Mouse (Mus musculus): ENCODE data around the gene B3gnt7.

B3gnt7 gene

DNA sequence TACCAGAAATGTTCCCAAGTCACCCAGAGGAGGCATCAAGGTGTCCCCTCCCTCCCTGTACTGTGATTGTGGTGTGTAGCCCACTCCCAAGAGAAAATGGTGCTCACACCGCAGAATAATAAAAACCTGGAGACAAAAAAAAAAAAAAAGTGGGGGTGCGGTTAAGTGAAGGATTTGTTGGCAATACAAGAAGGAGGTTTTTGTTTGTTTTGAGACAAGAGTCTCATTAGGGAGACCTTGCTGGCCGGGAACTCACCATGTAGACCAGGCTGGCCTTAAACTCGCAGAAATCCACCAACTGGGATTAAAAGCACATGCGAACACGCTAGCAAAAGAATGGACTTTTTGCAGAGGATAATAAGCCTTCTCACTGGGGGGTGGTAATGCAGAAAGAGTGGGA is at the start of gene B3gnt7:
Gene B3gnt7 (plus strand): TSS at position 301 of the 400 bp plus-strand sequence.
- DNase-seq: no peak

DNA sequence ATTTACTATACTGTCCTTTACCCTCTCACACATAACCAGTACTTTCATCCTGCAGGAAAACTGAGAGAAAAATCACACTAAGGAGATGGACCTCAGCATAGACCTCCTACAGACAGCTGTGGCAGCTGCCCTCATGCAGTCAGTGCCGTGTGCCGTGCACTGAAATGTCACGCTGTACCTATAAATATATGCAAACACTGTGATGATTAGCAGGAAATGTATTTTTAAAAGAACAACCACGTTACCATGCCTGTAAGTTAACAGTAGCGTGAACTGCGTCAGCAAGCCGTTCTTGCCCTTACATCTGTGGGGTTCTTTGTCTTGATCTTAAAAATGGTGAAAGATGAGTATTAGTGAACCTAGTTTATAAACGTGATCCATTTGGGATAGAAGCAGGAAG is 49.2 kb upstream of the B3gnt7 start:
- no peak for DNase-seq

DNA sequence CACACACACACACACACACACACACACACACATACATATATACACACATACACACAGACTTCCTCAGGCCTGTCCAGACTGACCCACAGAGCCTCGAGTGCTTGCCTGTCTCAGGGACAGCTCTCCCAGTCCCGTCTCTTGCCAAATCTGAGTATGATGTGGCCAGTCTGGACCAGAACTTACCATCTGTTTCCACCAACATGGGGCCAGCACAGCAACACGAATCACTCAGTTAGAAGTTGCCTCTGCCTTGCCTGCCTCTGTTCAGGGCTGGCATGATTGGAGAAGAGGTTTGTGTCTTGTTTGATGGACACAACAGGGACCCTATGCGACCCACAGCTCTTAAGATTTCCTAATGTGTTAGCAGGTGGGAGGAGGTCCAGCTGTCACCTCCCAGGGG is 46.3 kb upstream of the B3gnt7 start:
- no peak for DNase-seq

DNA sequence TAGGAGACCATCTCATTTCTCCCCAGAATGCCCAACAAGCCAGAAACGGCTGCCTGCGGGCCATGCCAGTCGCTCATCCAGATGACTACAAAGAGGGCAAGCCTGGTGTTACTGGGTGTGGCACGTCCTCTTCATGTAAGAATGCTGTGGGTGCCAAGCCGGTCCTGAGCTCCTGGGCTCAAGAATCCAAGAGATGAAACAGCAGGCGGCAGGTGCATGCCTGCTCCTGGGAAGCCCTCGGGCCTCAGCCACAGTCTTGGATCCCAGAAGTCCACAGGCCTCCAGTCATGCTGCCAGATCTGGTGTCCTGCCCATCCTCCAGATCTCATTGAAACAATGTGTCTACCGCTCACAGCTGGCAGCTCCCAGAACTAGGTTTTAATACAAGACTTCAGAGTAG is 45.4 kb upstream of the B3gnt7 start:
- DNase-seq: no peak

DNA sequence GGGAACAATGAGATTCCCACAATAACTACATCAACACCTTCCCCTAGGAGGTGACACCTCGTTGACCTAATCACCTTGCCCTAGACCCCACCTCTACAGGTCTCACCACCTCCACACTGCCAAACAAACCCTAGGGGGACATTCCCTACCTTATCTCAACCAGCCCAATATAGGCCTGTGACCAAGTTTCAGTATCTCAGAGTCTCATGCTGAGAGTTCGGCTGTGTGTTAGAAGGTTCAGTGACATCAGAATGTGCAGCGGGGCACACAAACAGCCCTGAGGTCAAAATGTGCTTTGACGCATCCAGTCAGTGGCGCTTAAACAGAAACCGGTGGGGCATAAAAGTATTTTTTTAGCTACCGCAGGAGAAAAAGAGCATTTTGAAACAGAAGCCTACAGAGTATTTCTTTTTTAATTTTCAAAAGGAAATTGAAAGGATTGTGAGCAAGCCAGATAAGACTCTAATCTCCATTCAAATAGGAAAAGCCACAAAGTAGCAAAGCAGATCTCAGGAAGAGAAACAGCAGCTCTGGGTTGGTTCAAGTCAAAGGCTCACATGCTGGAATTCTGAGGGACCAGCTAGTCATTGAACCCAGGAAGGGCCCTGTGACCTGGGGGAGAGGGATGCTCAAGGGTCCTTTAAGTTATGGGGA is 44.3 kb upstream of the B3gnt7 start:
- no peak for DNase-seq

DNA sequence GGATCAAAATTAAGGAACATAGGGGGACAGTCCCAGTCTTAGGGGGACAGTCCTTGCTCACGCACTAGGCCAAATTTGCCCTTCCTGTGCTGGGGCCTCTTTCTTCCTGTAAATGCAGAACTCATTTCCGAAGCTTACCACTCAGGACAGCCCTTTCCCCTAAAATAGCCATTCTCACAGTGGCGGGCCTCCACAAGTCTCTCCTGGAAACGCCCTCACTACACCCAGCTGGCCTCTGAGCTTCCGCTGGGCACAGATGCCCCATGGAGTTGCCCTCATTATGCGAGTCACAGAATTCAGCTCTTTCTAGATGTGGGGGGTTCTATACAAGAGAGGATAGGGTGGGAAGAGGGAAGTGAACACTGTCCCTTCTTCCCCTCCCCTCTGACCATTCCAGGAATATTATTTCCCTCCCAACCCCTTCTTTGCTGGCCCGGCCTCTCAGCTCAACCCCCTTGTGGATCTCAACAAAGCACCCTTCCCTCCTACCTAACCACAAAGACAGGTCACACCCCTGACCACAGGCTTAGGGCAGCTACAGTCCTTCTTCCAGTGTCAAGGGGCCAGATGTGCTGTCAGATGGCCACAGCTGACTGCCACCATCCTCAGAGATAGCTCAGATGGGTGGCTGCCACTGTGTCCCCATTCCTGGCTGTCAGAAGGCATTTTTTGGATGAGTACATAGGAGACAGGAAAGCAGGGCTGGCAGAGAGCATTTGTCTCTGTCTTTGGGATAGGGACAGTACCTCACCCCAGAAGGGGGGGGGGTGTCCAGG is 38.9 kb upstream of the B3gnt7 start:
- DNase-seq: no peak

DNA sequence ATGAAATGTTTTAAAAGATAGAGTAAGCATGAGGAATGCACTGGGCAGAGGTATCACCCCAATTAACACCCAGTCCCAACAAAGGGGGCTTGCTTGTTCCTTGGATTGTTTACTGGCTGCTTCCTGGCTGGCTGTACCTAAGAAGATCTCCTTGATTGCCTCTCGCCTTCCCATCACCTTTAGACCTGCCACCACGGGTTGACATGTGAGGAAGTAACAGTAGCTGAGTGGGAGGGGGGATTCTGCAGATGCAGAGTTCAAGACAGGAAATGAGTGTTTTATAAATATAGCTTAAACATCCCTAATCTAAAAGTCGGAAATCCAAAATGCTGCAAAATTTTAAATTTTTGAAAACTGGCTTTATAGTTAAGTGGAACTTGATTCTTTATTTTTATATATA is 37.6 kb upstream of the B3gnt7 start:
- DNase-seq: no peak

DNA sequence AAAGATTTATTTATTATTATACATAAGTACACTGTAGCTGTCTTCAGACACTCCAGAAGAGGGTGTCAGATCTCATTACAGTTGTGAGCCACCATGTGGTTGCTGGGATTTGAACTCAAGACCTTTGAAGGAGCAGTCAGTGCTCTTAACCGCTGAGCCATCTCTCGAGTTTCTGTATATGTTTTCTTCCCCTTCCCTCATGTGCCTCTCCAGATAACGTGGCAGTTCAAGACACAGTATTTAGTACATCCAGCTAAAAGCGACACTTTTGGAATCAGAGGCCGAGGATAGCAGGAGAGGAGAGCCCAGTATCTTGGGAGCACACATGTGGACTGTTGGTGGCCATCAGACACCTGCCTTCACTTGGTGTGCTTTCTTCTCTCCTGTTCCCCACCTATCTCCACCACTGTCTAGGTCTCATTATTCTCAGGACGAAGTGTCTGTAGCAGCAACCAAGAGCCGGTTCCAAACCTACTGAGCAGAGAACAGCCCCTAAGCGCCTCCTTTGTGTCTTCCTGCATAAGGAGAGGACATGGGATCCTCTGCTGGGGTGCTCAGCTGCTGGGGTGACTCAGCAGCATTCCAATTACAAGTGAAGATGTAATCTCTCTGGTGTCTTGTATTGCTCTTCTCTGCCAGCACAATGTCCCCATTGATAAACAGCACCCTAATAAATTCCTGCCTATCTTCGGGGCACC is 34.0 kb upstream of the B3gnt7 start:
- no peak for DNase-seq

DNA sequence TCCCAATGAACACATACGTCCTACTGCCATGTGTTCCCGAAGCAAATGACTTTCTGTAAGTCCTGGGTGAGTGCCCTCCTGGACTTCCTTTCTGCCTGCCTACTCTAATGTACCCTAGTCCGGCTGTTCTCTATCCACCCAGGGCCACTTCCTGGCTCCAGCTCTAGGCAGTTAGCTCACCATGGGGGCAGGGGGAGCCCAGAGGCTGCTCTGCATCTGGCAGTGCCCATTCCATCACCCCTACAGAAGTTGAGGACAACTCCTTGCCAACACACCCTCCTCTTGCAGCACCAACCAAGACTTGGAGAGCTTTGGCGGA is 33.5 kb upstream of the B3gnt7 start:
- no peak for DNase-seq

DNA sequence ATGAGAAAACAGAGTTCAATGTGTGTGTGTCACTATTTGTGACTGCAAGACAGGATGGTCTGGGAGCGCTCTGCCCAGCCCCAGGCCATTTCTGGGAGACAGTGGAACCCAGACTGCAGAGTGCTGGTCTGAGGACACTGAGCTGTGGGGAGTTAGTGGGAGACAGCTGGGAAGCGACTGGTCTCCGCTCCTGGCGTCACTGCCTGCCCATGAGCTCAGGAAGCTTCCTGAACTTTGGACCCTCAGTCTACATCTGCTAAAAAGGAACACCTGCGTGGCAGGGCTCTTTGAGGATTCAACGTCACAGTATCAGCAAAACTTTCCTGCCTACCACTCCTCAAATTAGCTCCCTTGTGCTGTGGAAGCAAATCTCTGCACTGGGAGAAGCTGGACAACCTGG is 30.9 kb upstream of the B3gnt7 start:
- no peak for DNase-seq

DNA sequence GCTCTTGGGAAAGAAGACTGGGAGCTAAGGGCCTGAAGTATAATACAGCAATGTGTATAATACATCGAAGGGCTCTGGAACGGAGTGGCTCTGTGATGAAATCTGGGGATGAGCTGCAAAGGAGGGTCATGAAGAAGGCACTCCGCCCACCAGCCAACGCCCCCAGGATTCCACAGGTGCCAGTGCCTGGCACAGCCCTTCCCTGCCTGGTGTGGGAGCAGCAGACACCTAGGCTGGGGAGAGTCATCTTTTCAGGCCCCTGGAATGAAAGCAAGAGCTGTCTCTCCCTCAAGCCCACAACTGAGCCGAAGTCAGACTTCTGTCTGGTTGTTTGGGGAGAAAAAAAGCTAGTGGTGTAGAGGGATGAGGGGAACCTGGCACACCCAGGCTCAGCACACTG is 25.6 kb upstream of the B3gnt7 start:
- DNase-seq: no peak

DNA sequence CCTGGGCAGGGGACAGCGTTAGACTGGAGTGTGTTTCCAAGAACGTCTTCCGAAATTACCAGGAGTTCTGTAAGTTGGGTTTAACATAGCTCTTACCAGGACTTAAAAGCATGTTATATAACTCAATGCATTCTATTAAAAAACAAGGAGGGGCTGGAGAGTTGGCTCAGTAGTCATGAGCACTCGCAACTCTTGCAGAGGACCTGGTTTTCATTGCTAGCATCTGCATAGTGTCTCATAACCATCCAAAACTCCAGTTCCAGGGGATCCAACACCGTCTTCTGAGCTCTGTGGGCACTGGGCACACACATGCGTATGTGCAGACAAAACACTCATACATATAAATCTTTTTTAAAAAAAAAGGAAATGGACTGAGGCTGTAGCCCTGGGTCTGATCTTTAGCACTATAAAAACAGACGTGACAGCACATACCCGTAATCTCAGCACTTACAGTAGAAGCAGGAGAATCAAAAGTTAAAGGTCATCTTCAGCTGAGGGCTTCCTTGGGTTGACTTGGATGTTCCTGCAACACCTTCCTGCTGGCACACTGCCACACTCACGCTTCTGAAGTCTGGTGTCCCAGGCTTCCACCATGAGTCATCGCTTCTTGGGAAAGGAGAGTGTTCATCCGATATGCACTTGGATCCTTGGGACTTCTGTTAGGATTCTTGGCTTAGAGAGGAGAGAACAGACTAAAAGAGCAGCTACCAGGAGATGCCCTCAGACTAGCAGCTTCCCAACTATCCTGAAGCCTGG is 20.7 kb upstream of the B3gnt7 start:
- DNase-seq: peak; percentile 73

DNA sequence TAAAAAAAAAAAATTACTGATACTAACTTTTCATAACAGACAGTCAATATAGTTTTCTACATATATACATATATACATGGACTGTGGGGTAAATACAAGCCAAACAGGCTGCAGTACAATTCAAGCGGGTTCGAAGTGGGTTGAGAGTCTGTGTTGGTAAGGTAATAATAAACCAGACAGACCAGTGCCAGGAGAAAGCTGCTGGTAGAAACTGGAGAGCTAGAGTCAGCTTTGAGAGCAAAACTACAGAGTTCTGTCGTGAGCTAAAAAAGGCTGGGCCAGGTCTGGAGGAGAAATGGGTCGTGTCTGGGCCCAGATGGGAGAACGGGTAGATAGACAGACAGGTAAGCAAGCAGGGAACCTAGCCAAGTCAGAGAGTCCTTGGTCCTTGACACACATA is 18.5 kb upstream of the B3gnt7 start:
- DNase-seq: no peak

DNA sequence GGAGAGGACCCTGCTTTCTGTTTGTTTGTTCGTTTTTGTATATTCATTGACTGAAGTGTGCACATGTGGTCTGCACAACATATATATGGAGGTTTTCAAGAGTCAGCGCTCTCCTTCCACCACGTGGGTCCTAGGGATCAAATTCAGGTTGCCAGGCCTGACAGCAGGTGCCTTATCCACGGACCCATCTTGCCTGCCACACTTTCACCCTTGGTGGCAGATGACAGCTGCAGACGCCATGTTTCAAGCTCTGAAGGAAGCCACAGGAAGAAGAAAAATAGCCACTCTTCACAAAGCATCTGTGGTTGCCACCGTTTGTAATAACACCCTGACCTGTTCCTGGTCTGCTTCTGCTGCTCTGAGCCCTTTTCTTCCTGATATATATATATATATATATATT is 17.3 kb upstream of the B3gnt7 start:
- no peak for DNase-seq

DNA sequence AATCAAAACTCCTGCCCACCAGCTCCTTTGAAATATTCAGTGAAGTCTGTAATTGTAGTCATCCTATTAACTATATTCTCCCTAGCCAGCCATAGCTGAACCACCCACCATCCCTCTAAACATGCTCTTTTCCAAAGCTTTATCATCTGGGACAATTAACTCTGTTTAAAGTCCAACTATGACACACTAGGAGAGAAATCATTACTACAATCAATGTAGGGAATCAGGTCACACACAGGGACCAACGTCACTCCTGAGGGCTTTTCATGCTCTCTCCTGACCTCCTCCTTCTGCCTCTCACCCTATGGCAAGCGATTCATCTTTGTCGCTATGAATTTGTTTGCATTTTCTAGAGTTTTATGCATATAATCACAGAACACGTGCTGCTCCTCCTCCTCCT is 15.2 kb upstream of the B3gnt7 start:
- DNase-seq: no peak

DNA sequence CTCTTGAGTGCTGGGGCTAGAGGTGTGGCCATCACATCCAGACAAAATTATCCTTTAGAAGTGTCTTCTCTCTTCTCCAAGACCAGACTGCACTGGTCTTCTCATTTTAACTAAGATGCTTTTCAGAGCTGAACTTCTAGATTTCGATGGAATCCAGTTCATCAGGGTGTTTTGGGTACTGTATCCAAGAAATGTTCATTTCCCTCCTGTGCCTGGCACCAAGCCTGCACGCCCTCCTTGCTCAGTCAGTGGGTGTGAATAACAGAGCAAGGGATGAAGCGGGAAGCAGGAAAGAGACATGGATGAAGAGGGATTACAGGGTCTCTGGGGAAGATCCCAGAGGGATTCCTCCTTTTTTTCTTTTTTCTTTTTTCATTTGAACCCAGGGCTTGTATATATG is 12.2 kb upstream of the B3gnt7 start:
- no peak for DNase-seq

DNA sequence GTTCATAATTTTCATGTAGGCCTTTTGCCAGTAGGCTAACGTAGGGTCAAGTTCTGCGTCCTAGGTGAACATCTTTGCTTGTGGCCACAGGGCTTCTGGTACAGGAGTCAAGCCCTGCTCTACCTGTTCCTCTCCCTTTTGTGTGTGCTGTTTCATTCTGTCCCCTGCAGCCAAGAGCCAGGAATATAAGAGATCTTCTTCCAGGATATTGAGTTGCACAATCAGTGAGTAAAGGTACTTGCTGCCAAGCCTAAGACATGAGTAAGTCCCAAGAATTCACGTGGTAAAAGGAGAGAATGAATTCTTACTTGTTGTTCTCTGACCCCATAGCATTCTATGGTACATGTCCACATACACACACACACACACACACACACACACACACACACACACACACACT is 9.5 kb upstream of the B3gnt7 start:
- no peak for DNase-seq

DNA sequence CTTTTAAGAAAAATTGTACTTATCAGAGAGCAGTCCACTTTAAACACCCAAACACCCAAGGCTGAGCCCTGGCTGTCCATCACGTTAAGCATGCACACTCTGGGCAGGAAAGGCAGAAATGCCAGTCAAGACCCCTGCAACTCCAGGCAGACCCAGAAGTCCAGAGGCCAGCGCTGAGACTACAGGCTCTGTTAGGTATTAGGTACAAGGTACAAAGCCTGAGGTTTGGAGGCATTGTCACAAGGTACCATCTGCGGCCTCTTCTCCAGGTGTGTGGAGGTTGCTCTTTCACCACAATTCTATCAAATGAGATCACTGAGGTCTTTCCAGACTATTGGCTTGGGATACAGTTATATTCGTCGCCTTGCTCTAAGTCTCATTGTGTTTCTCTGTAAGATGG is 8.8 kb upstream of the B3gnt7 start:
- DNase-seq: no peak

DNA sequence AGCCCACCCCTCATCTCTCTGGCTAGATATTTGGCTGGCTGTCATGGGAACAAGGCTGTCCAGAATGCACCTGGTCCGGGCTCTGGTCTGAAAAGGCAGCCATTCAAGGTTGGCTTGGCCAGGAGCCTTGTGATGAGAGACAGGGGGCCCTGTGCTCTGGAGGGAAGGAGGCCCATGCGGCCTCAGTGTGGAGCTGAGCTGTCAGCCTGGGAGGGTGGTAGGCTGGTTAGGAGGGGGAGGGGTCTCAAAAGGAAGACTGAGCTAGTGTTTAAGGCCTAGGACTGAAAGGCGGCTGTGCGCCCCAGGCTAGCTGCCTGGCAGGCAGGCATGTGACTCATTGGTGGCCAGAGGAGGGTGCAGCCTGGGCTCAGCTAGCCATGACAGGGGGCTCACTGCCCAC is 8.2 kb upstream of the B3gnt7 start:
- DNase-seq: no peak

DNA sequence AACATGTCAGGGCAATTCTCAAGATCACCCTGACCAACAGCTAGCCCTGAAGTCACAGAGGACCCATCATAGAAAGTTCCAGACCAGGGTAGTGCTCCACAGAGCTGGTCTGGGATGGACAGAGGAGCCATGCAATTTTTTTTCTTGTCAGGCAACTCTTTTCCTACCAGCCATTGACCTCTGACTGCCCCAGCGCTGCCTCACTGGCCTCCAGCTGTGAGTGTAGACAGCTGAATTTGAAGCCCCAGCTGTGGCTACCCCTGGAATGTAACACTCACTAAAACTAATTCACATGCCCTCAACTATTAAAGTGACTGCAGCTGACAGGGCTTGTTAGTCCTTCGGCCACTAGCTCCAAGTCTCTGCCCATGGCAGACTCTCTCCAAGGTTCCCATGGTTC is 2.5 kb upstream of the B3gnt7 start:
- DNase-seq: no peak

DNA sequence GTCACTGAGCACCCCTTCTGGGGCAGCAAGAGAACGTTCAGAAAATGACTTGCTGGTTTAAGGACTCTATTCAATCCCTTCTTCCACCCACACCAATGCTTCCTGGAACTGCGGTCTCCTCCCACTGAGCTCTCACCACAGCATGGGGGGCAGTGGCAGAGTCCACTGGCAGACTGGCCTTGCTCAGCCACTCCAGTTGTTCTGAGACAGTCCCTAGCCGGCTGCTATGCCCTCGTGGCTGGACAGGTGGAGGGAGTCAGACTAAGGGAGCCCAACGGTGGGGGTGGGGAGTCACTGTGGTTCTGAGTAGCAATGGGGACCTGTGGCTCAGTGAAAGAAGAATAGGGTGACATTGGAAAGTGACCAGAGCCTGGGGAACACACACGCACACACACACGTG is 1.9 kb upstream of the B3gnt7 start:
- no peak for DNase-seq

DNA sequence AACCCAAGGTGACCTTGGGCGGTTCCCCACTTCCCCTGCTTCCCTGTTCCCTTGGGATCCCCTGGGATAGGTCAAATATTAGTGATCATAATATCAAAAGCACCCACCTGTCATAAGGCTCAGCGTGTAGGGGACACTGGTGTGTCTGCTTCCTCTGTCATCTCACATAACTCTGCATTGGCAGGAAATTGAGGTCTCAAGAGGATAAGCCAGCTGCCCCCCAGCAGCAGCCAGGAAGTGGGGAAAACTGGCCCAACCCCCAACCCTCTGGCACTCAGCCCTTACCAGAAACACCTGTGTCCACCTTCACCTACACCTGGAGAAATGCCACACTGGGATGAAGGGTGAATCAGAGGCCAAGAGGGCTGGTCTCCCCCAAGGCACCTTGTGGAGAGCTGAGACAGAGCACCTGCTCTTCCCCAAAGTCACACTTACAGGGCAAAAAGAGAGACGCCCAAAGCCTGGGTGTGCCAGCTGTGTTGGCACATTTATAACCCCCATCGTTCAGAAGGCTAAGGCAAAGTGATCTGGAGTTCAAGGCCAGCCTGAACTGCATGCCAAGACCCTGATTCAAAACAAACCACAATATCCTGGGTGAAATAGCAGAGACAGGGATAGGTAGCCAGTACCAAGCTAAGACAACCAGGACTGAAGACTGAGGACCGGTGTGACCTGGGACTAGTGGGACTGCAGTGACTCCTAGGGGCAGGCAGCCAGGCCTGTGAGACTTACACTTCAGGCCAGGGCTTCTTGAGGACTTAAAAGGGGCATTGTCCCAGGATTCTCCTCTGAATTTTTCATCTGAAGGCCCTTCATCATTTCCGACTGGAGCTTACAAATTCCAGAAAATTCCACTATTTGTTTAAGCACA is 1.2 kb upstream of the B3gnt7 start:
- no peak for DNase-seq
